Mouse (Mus musculus): ENCODE results near the gene Ltbp4.

- TF ChIP-seq GATA1 (IDR thresholded peaks at IDR 0.05; ENCODE audit: low read length), result no peak
- TF ChIP-seq TAL1 (IDR thresholded peaks at IDR 0.05; ENCODE audit: low read length), result no peak
Measured at GRCm38 (mm10) chr7:27310996-27311535, 26.4 kb downstream of the Ltbp4 start.

Measured in erythroblast, embryonic 14.5 days (primary cell).